Mouse (Mus musculus): Measurements from ENCODE around the gene Gpsm1. TPM values are rescaled to one million over a fixed set of nuclear protein-coding genes. Genes with fewer than 3 reads are reported as not detected.

The Gpsm1 gene
- polyA plus RNA-seq, 1 experiment from 2014 or later = 74.1 TPM

GRCm38 (mm10) chr2:26298208-26298855 lies 17.0 kb upstream of the Gpsm1 start:
- no peak for ATAC-seq (ENCODE audit: insufficient number of reproducible peaks, insufficient read depth, low FRiP score, low TSS enrichment, low read depth)
- Histone ChIP-seq H3K9ac (replicated peaks) (no peak overlapping the region), H3K4me1 (replicated peaks) (peaks cover 19% of the 10 kb centered on the region), H3K9me3 (no peaks in the 10 kb centered on the region), H3K27ac (no peak overlapping the region), H3K4me2 (peak overlapping the region; percentile 21), H3K27me3 (peaks cover 25% of the 10 kb centered on the region), H3K36me3 (no peaks in the 10 kb centered on the region), H3K4me3 (replicated peaks) (no peak overlapping the region)
- 4% methylated on average over 10 of the region's 10 CpGs for WGBS

- ATAC-seq (ENCODE audit: insufficient number of reproducible peaks, insufficient read depth, low FRiP score, low TSS enrichment, low read depth) = no peak
- Histone ChIP-seq H3K4me2 (no peak overlapping the region), H3K9ac (replicated peaks) (no peak overlapping the region)
Measured at GRCm38 (mm10) chr2:26298856-26299230, 16.5 kb upstream of the Gpsm1 start.

GRCm38 (mm10) chr2:26299336-26299735 lies 16.0 kb upstream of the Gpsm1 start:
- no peak overlapping the region for H3K9ac ChIP-seq (replicated peaks)
- peaks cover 25% of the 10 kb centered on the region for H3K27me3 ChIP-seq
- H3K36me3 ChIP-seq = no peaks in the 10 kb centered on the region
- H3K9me3 ChIP-seq = no peaks in the 10 kb centered on the region
- H3K4me2 ChIP-seq = no peak overlapping the region
- peaks cover 19% of the 10 kb centered on the region for H3K4me1 ChIP-seq (replicated peaks)
- ATAC-seq (ENCODE audit: insufficient number of reproducible peaks, insufficient read depth, low FRiP score, low TSS enrichment, low read depth) = no peak
- 46% methylated on average over 7 of the region's 7 CpGs for WGBS
- no peak overlapping the region for H3K27ac ChIP-seq
- H3K4me3 ChIP-seq (replicated peaks) = no peak overlapping the region

More at GRCm38 (mm10) chr2:26298856-26299230, 16.5 kb upstream of the Gpsm1 start:
- Histone ChIP-seq H3K4me3 (replicated peaks) (no peak overlapping the region), H3K36me3 (no peaks in the 10 kb centered on the region), H3K9me3 (no peaks in the 10 kb centered on the region), H3K27ac (no peak overlapping the region), H3K27me3 (peaks cover 25% of the 10 kb centered on the region), H3K4me1 (replicated peaks) (peaks cover 19% of the 10 kb centered on the region)
- WGBS = 19% methylated on average over 4 of the region's 4 CpGs

- no peak overlapping the region for H3K4me3 ChIP-seq (replicated peaks)
- H3K4me1 ChIP-seq (replicated peaks) = peaks cover 19% of the 10 kb centered on the region
- H3K27me3 ChIP-seq = peaks cover 25% of the 10 kb centered on the region
- no peaks in the 10 kb centered on the region for H3K9me3 ChIP-seq
- H3K9ac ChIP-seq (replicated peaks) = 0 out of 2 replicates have a peak overlapping the region, but pooled peaks have one; percentile 18
- H3K4me2 ChIP-seq = no peak overlapping the region
- 53% methylated on average over 5 of the region's 5 CpGs for WGBS
- H3K27ac ChIP-seq = no peak overlapping the region
- ATAC-seq (ENCODE audit: insufficient number of reproducible peaks, insufficient read depth, low FRiP score, low TSS enrichment, low read depth) = 0 out of 2 replicates have a peak, but pooled peaks have one; percentile 16
- H3K36me3 ChIP-seq = no peaks in the 10 kb centered on the region
Measured at GRCm38 (mm10) chr2:26300161-26300807, 15.0 kb upstream of the Gpsm1 start.

GRCm38 (mm10) chr2:26300808-26301174 lies 14.5 kb upstream of the Gpsm1 start:
- whole genome bisulfite sequencing = 3% methylated on average over 3 of the region's 3 CpGs
- peaks cover 25% of the 10 kb centered on the region for H3K27me3 ChIP-seq
- no peaks in the 10 kb centered on the region for H3K9me3 ChIP-seq
- H3K4me3 ChIP-seq (replicated peaks) = no peak overlapping the region
- no peak overlapping the region for H3K27ac ChIP-seq
- H3K4me2 ChIP-seq = no peak overlapping the region
- no peaks in the 10 kb centered on the region for H3K36me3 ChIP-seq
- no peak for ATAC-seq (ENCODE audit: insufficient number of reproducible peaks, insufficient read depth, low FRiP score, low TSS enrichment, low read depth)
- H3K4me1 ChIP-seq (replicated peaks) = peaks cover 19% of the 10 kb centered on the region
- 0 out of 2 replicates have a peak overlapping the region, but pooled peaks have one; percentile 18 for H3K9ac ChIP-seq (replicated peaks)

- H3K4me1 ChIP-seq (replicated peaks) = peaks cover 19% of the 10 kb centered on the region
- H3K27me3 ChIP-seq = peaks cover 25% of the 10 kb centered on the region
- no peak overlapping the region for H3K4me2 ChIP-seq
- H3K27ac ChIP-seq = no peak overlapping the region
- no peaks in the 10 kb centered on the region for H3K36me3 ChIP-seq
- H3K9ac ChIP-seq (replicated peaks) = no peak overlapping the region
- no peaks in the 10 kb centered on the region for H3K9me3 ChIP-seq
- no peak for ATAC-seq (ENCODE audit: insufficient number of reproducible peaks, insufficient read depth, low FRiP score, low TSS enrichment, low read depth)
- 83% methylated on average over 10 of the region's 10 CpGs for WGBS
- H3K4me3 ChIP-seq (replicated peaks) = no peak overlapping the region
Measured at GRCm38 (mm10) chr2:26302005-26302503, 13.3 kb upstream of the Gpsm1 start.

- ATAC-seq (ENCODE audit: insufficient number of reproducible peaks, insufficient read depth, low FRiP score, low TSS enrichment, low read depth) = no peak
- H3K27ac ChIP-seq = no peak overlapping the region
- H3K27me3 ChIP-seq = peaks cover 10% of the 10 kb centered on the region
- no peaks in the 10 kb centered on the region for H3K9me3 ChIP-seq
- H3K4me3 ChIP-seq (replicated peaks) = no peak overlapping the region
- H3K36me3 ChIP-seq = no peaks in the 10 kb centered on the region
- no peak overlapping the region for H3K9ac ChIP-seq (replicated peaks)
- WGBS = 56% methylated on average over 1 of the region's 1 CpGs
- H3K4me2 ChIP-seq = no peak overlapping the region
- peaks cover 18% of the 10 kb centered on the region for H3K4me1 ChIP-seq (replicated peaks)
Measured at GRCm38 (mm10) chr2:26304711-26305110, 10.6 kb upstream of the Gpsm1 start.

- 0 out of 2 replicates have a peak, but pooled peaks cover 1% of the 10 kb centered on the region for H3K27me3 ChIP-seq
- ATAC-seq (ENCODE audit: insufficient number of reproducible peaks, insufficient read depth, low FRiP score, low TSS enrichment, low read depth) = no peak
- no peak overlapping the region for H3K9ac ChIP-seq (replicated peaks)
- H3K36me3 ChIP-seq = no peaks in the 10 kb centered on the region
- no peak overlapping the region for H3K27ac ChIP-seq
- WGBS = 79% methylated on average over 2 of the region's 2 CpGs
- no peaks in the 10 kb centered on the region for H3K9me3 ChIP-seq
- no peak overlapping the region for H3K4me3 ChIP-seq (replicated peaks)
- H3K4me2 ChIP-seq = no peak overlapping the region
- H3K4me1 ChIP-seq (replicated peaks) = peaks cover 21% of the 10 kb centered on the region
Measured at GRCm38 (mm10) chr2:26305555-26305954, 9.8 kb upstream of the Gpsm1 start.

- 90% methylated on average over 3 of the region's 3 CpGs for WGBS
- Histone ChIP-seq H3K36me3 (no peaks in the 10 kb centered on the region), H3K9ac (replicated peaks) (no peak overlapping the region), H3K27ac (no peak overlapping the region), H3K9me3 (no peaks in the 10 kb centered on the region), H3K27me3 (no peaks in the 10 kb centered on the region), H3K4me2 (no peak overlapping the region), H3K4me1 (replicated peaks) (peaks cover 19% of the 10 kb centered on the region), H3K4me3 (replicated peaks) (no peak overlapping the region)
- ATAC-seq (ENCODE audit: insufficient number of reproducible peaks, insufficient read depth, low FRiP score, low TSS enrichment, low read depth) = no peak
Measured at GRCm38 (mm10) chr2:26306702-26307101, 8.6 kb upstream of the Gpsm1 start.

- H3K4me3 ChIP-seq (replicated peaks) = no peak overlapping the region
- H3K4me1 ChIP-seq (replicated peaks) = peaks cover 42% of the 10 kb centered on the region
- peak; percentile 78 for ATAC-seq (ENCODE audit: insufficient number of reproducible peaks, insufficient read depth, low FRiP score, low TSS enrichment, low read depth)
- no peaks in the 10 kb centered on the region for H3K36me3 ChIP-seq
- H3K9me3 ChIP-seq = no peaks in the 10 kb centered on the region
- peak overlapping the region; percentile 22 for H3K4me2 ChIP-seq
- H3K27me3 ChIP-seq = no peaks in the 10 kb centered on the region
- H3K27ac ChIP-seq = peak overlapping the region; percentile 93
- WGBS = 16% methylated on average over 10 of the region's 10 CpGs
- no peak overlapping the region for H3K9ac ChIP-seq (replicated peaks)
Measured at GRCm38 (mm10) chr2:26309739-26310138, 5.6 kb upstream of the Gpsm1 start.

GRCm38 (mm10) chr2:26311936-26312335 lies 3.4 kb upstream of the Gpsm1 start:
- H3K4me2 ChIP-seq = no peak overlapping the region
- no peak for ATAC-seq (ENCODE audit: insufficient number of reproducible peaks, insufficient read depth, low FRiP score, low TSS enrichment, low read depth)
- H3K9ac ChIP-seq (replicated peaks) = no peak overlapping the region
- H3K27ac ChIP-seq = no peak overlapping the region
- H3K4me3 ChIP-seq (replicated peaks) = no peak overlapping the region
- H3K4me1 ChIP-seq (replicated peaks) = peaks cover 59% of the 10 kb centered on the region
- no peaks in the 10 kb centered on the region for H3K9me3 ChIP-seq
- no peaks in the 10 kb centered on the region for H3K27me3 ChIP-seq
- WGBS = 76% methylated on average over 5 of the region's 5 CpGs
- no peaks in the 10 kb centered on the region for H3K36me3 ChIP-seq

Measured in limb, embryonic 12.5 days (tissue).